In the genomic region with DNA sequence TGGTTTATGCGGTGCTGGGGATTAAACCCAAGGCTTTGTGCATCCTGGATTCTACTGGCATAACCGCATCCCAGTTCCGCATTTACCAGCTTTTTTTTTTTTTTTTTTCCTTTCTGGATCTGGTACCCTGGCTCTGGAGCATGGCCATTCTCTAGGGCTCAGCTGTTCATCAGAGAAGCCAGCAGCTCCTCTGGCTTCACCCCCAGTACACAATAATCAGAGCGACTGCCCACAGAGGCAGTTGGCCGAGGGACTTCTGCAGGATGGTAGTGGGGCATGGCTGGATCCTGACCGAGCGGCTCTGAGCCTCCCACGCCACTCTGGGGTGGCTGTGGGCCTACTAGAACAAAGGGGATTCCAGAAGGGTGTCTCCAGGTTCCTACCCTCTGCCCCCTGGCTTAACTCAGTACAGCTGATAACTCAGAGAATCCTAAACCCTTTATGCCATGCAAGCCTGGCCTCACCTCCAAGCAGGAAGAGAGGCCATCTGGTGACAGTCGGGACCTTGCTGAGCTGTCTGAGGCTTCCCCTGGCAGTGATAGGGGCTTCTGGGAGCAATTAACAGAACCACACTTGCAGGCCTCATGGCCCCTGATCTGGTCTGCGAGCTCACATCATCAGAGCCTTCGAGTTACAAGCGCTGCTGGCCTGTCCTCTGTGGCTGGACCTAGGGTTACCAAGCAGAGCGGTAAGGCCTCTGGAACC, we compare ENCODE assay signal across 14 mouse cellular contexts. TPM values are rescaled to one million over a fixed set of nuclear protein-coding genes. Genes with fewer than 3 reads are reported as not detected.
DNase-seq lines count a peak whose midpoint lies in the region; ATAC-seq and TF ChIP-seq lines count a peak whose summit lies in the region.
"Had no signal": no experiment of that assay in that cellular context is flagged by ENCODE, and none has a peak within 500 bp of the region (broad histone marks: within the 10 kb centered on the region; RNA-seq: fewer than 3 reads in every experiment).

No protein-coding gene starts in this region.

- no peak overlapping the region for H3K27ac ChIP-seq in heart, embryonic 12.5 days (ENCODE audit: poor library complexity, severe bottlenecking)
- no peak overlapping the region for H3K27ac ChIP-seq in hindbrain, postnatal 0 days
- H3K27ac ChIP-seq: embryonic facial prominence, embryonic 15.5 days; heart, adult 2 months; left cerebral cortex, adult 2 months; liver, embryonic 12.5 days had no signal

- DNase-seq in heart, postnatal 25 days (ENCODE audit: low spot score): no peak
- peak; percentile 46 for DNase-seq in MN1 (ENCODE audit: low spot score)
- DNase-seq in cerebellum, adult 9-10 months: peak; percentile 61
- peak; percentile 64 for DNase-seq in hindbrain, postnatal 0 days (ENCODE audit: low spot score)
- DNase-seq in lung, adult 2 months: no peak
- no peak for DNase-seq in testis, postnatal 10 days (ENCODE audit: low spot score)
- DNase-seq: heart, adult 2 months; lung, postnatal 36 days had no signal

- no peak overlapping the region for H3K4me3 ChIP-seq in heart, embryonic 12.5 days
- no peak overlapping the region for H3K4me3 ChIP-seq in hindbrain, postnatal 0 days (ENCODE audit: low read length)
- H3K4me3 ChIP-seq in lung, adult 2 months (replicated peaks; ENCODE audit: extremely low read depth, low read depth, low read length): no peak overlapping the region
- H3K4me3 ChIP-seq: embryonic facial prominence, embryonic 15.5 days; heart, adult 2 months; left cerebral cortex, adult 2 months; liver, embryonic 12.5 days; myocyte had no signal

- H3K4me1 ChIP-seq in heart, embryonic 12.5 days (replicated peaks): peaks cover 29% of the 10 kb centered on the region
- H3K4me1 ChIP-seq in hindbrain, postnatal 0 days (ENCODE audit: insufficient read depth, low read length): peaks cover 25% of the 10 kb centered on the region
- H3K4me1 ChIP-seq in lung, adult 2 months (ENCODE audit: control insufficient read depth, insufficient read depth, low read length): peaks cover 2% of the 10 kb centered on the region; the same call in 1 of the 2 replicates

- 67% methylated on average over 13 of the region's 13 CpGs for WGBS in heart, embryonic 12.5 days
- 43% methylated on average over 13 of the region's 13 CpGs for WGBS in hindbrain, postnatal 0 days
- WGBS in lung, adult 2 months: 80% methylated on average over 13 of the region's 13 CpGs

- H3K27me3 ChIP-seq in heart, embryonic 12.5 days (replicated peaks): peaks cover 21% of the 10 kb centered on the region; the same call in 1 of the 2 replicates
- 0 out of 2 replicates have a peak, but pooled peaks cover 10% of the 10 kb centered on the region for H3K27me3 ChIP-seq in hindbrain, postnatal 0 days (ENCODE audit: insufficient read depth, low read length)
- H3K27me3 ChIP-seq: embryonic facial prominence, embryonic 15.5 days had no signal

- no peaks in the 10 kb centered on the region for H3K36me3 ChIP-seq in heart, embryonic 12.5 days
- H3K36me3 ChIP-seq in hindbrain, postnatal 0 days (ENCODE audit: insufficient read depth, low read length): no peaks in the 10 kb centered on the region
- H3K36me3 ChIP-seq: embryonic facial prominence, embryonic 15.5 days; liver, embryonic 12.5 days had no signal

- no peak for TF ChIP-seq POLR2A in lung, adult 2 months (IDR thresholded peaks at IDR 0.05; ENCODE audit: borderline replicate concordance, extremely low read depth, low read depth, low read length)

- ATAC-seq in heart, embryonic 12.5 days (ENCODE audit: insufficient number of reproducible peaks, low FRiP score): no peak
- no peak for ATAC-seq in hindbrain, postnatal 0 days
- ATAC-seq in CD4-positive, CD25-positive, alpha-beta regulatory T cell, adult 4 months: no peak
- ATAC-seq: liver, embryonic 12.5 days had no signal

- 0 out of 2 replicates have a peak overlapping the region, but pooled peaks have one; percentile 17 for H3K9ac ChIP-seq in heart, embryonic 12.5 days
- no peak overlapping the region for H3K9ac ChIP-seq in hindbrain, postnatal 0 days (replicated peaks; ENCODE audit: low read length)
- H3K9ac ChIP-seq: embryonic facial prominence, embryonic 15.5 days; liver, embryonic 12.5 days had no signal

- intact Hi-C loops in heart, postnatal 25 days (cut with DNase I): no loop called here

- no peak overlapping the region for H3K4me2 ChIP-seq in heart, embryonic 12.5 days
- no peak overlapping the region for H3K4me2 ChIP-seq in hindbrain, postnatal 0 days (ENCODE audit: low read depth, low read length)
- H3K4me2 ChIP-seq: embryonic facial prominence, embryonic 15.5 days; liver, embryonic 12.5 days had no signal

- no peak for TF ChIP-seq CTCF in hindbrain, postnatal 0 days (IDR thresholded peaks at IDR 0.05; ENCODE audit: low read depth)
- no peak for TF ChIP-seq CTCF in lung, adult 2 months (IDR thresholded peaks at IDR 0.05; ENCODE audit: insufficient read depth, low read length)

- no peaks in the 10 kb centered on the region for H3K9me3 ChIP-seq in heart, embryonic 12.5 days (replicated peaks)
- no peaks in the 10 kb centered on the region for H3K9me3 ChIP-seq in hindbrain, postnatal 0 days (ENCODE audit: low read length)
- H3K9me3 ChIP-seq: embryonic facial prominence, embryonic 15.5 days; liver, embryonic 12.5 days had no signal

RNA-seq across cellular contexts. Expression of a gene that starts 4.6 kb away (rescaled TPM):
- 5.4 and 6.4 TPM in 2 replicates for polyA plus RNA-seq in heart, embryonic 12.5 days (2016; fragmentation: Nextera tagmentation; extraction: Ambion mirVana)
- total RNA-seq in heart, postnatal 25 days (2021): 10 to 100 TPM; 52.2 to 55.8 TPM
- total RNA-seq in hindbrain, postnatal 0 days (2014; rRNA removed): 89.2 and 98.3 TPM in 2 replicates
- polyA plus RNA-seq in hindbrain, postnatal 0 days (2015; fragmentation: Nextera tagmentation; extraction: Ambion mirVana): 8.6 and 8.8 TPM in 2 replicates
- 12.6 and 16.8 TPM in 2 replicates for polyA plus RNA-seq in lung, adult 2 months (2012; rRNA removed)
- 10 to 100 TPM; 15.9 to 19.7 TPM for polyA plus RNA-seq in CD4-positive, CD25-positive, alpha-beta regulatory T cell, adult 4 months (2017; shearing (Covaris generic))

RNA-seq across cellular contexts. Expression of a gene that starts 40.9 kb away (rescaled TPM):
- 1.7 and 1.9 TPM in 2 replicates for polyA plus RNA-seq in heart, embryonic 12.5 days (2016; fragmentation: Nextera tagmentation; extraction: Ambion mirVana)
- total RNA-seq in heart, postnatal 25 days (2021): 1 to 10 TPM; 2.9 TPM
- total RNA-seq in hindbrain, postnatal 0 days (2014; rRNA removed): 1.7 and 3.3 TPM in 2 replicates
- 1.7 and 1.8 TPM in 2 replicates for polyA plus RNA-seq in hindbrain, postnatal 0 days (2015; fragmentation: Nextera tagmentation; extraction: Ambion mirVana)
- polyA plus RNA-seq in lung, adult 2 months (2012; rRNA removed): 13.7 and 19.3 TPM in 2 replicates
- polyA plus RNA-seq in CD4-positive, CD25-positive, alpha-beta regulatory T cell, adult 4 months (2017; shearing (Covaris generic)): 1 to 10 TPM in 1 of 2 experiments, under 1 TPM in 1; 0.22 to 1.1 TPM
- polyA plus RNA-seq: myocyte had no signal

Comparison
In these comparisons a context has a peak if more than half of its experiments do, and no peak if none do; other contexts are left out.
1. DNase-seq: peak in MN1 (single experiment), cerebellum, adult 9-10 months (single experiment) and hindbrain, postnatal 0 days (single experiment); none in heart, postnatal 25 days (single experiment), lung, adult 2 months (single experiment) and testis, postnatal 10 days (single experiment).